12 mouse cellular contexts compared by ENCODE assay signal in the genomic region with DNA sequence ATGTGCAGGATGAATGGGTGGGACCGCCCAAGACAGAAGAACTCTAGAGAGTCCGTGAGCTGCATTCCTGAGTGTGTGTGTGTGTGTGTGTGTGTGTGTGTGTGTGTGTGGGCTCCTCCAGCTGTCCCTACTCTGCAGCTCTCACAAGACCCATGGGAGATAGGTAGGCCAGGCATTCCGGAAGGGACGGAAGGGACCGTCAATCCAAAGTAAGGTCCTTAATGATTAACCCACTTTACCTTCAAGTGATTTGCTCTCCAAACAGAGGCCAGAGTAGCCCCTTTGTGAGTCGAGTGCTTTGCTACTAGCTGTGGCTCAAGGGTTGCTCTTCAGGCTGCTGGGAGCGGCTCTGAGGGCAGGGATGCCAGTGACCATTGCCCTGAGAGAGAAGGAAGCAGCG. TPM values are rescaled to one million over a fixed set of nuclear protein-coding genes. Genes with fewer than 3 reads are reported as not detected.
DNase-seq lines count a peak whose midpoint lies in the region; ATAC-seq and TF ChIP-seq lines count a peak whose summit lies in the region.
"Had no signal": no experiment of that assay in that cellular context is flagged by ENCODE, and none has a peak within 500 bp of the region (broad histone marks: within the 10 kb centered on the region; RNA-seq: fewer than 3 reads in every experiment).

No protein-coding gene starts in this region.

- peaks cover 3% of the 10 kb centered on the region; the same call in 1 of the 2 replicates for H3K36me3 ChIP-seq in intestine, embryonic 16.5 days (ENCODE audit: control insufficient read depth, insufficient read depth, low read length)
- no peaks in the 10 kb centered on the region for H3K36me3 ChIP-seq in kidney, adult 2 months (ENCODE audit: control insufficient read depth, insufficient read depth, low read length)
- peaks cover 47% of the 10 kb centered on the region for H3K36me3 ChIP-seq in limb, embryonic 10.5 days

- intact Hi-C loops in left cerebral cortex, postnatal 36 days (cut with DNase I): no loop called here

- no peaks in the 10 kb centered on the region for H3K9me3 ChIP-seq in intestine, embryonic 16.5 days (ENCODE audit: control insufficient read depth, low read length)
- no peaks in the 10 kb centered on the region for H3K9me3 ChIP-seq in limb, embryonic 10.5 days (replicated peaks)
- H3K9me3 ChIP-seq: embryonic facial prominence, embryonic 10.5 days; hindbrain, embryonic 12.5 days; limb, embryonic 13.5 days had no signal

- peak; percentile 82 for ATAC-seq in intestine, embryonic 16.5 days

- peaks cover 38% of the 10 kb centered on the region for H3K4me1 ChIP-seq in intestine, embryonic 16.5 days (ENCODE audit: control insufficient read depth, insufficient read depth, low read length)
- H3K4me1 ChIP-seq in kidney, adult 2 months (ENCODE audit: control insufficient read depth, insufficient read depth, low read length): peaks cover 18% of the 10 kb centered on the region
- peaks cover 32% of the 10 kb centered on the region for H3K4me1 ChIP-seq in limb, embryonic 10.5 days

- DNase-seq in kidney, adult 2 months: peak; percentile 62
- no peak for DNase-seq in limb, embryonic 10.5 days (ENCODE audit: low spot score)
- DNase-seq in lung, postnatal 36 days: peak; percentile 86
- DNase-seq in ovary, postnatal 36 days (ENCODE audit: low spot score): no peak
- no peak for DNase-seq in right cerebral cortex, postnatal 4 days
- no peak for DNase-seq in left cerebral cortex, postnatal 36 days (ENCODE audit: low spot score in 2 of 2)
- DNase-seq: layer of hippocampus, adult 9-11 months had no signal

- no peak overlapping the region for H3K9ac ChIP-seq in intestine, embryonic 16.5 days (ENCODE audit: low read depth, low read length)
- H3K9ac ChIP-seq: hindbrain, embryonic 12.5 days; limb, embryonic 13.5 days had no signal

- H3K27ac ChIP-seq in intestine, embryonic 16.5 days (ENCODE audit: low read length): peak overlapping the region; percentile 60; the same call in 1 of the 2 replicates
- H3K27ac ChIP-seq in kidney, adult 2 months (ENCODE audit: insufficient read depth, low read depth, low read length): no peak overlapping the region
- peak overlapping the region; percentile 12; the same call in 1 of the 2 replicates for H3K27ac ChIP-seq in limb, embryonic 10.5 days
- H3K27ac ChIP-seq: hindbrain, embryonic 12.5 days; limb, embryonic 13.5 days had no signal

- no peak for TF ChIP-seq CTCF in kidney, adult 2 months (conservative IDR thresholded peaks at IDR 0.05; ENCODE audit: insufficient read depth, insufficient read length, low read depth, low read length)

- no peak for TF ChIP-seq POLR2A in kidney, adult 2 months (IDR thresholded peaks at IDR 0.05; ENCODE audit: low read depth, low read length)

- 54% methylated on average over 8 of the region's 8 CpGs for WGBS in intestine, embryonic 16.5 days
- WGBS in kidney, adult 2 months: 50% methylated on average over 8 of the region's 8 CpGs
- 90% methylated on average over 8 of the region's 8 CpGs for WGBS in limb, embryonic 10.5 days

- no peak overlapping the region for H3K4me3 ChIP-seq in intestine, embryonic 16.5 days (ENCODE audit: low read length)
- no peak overlapping the region for H3K4me3 ChIP-seq in kidney, adult 2 months (ENCODE audit: insufficient read depth, low read depth, low read length)
- no peak overlapping the region for H3K4me3 ChIP-seq in limb, embryonic 10.5 days
- H3K4me3 ChIP-seq: embryonic facial prominence, embryonic 10.5 days; hindbrain, embryonic 12.5 days; limb, embryonic 13.5 days had no signal

- no peak overlapping the region for H3K4me2 ChIP-seq in intestine, embryonic 16.5 days (ENCODE audit: low read depth, low read length)
- H3K4me2 ChIP-seq: hindbrain, embryonic 12.5 days; limb, embryonic 13.5 days had no signal

- H3K27me3 ChIP-seq in intestine, embryonic 16.5 days (replicated peaks; ENCODE audit: control insufficient read depth, insufficient read depth, low read length): no peaks in the 10 kb centered on the region
- no peaks in the 10 kb centered on the region for H3K27me3 ChIP-seq in kidney, adult 2 months (replicated peaks; ENCODE audit: control insufficient read depth, insufficient read depth, low read length)
- no peaks in the 10 kb centered on the region for H3K27me3 ChIP-seq in limb, embryonic 10.5 days (ENCODE audit: low read depth, poor library complexity, severe bottlenecking)
- H3K27me3 ChIP-seq: CH12.LX; hindbrain, embryonic 12.5 days; limb, embryonic 13.5 days had no signal

RNA-seq across cellular contexts. Expression of a gene that starts 59.7 kb away (rescaled TPM):
- 6.8 and 6.9 TPM in 2 replicates for polyA plus RNA-seq in intestine, embryonic 16.5 days (2015; fragmentation: Nextera tagmentation; extraction: Ambion mirVana)
- polyA plus RNA-seq in kidney, adult 2 months (2012; rRNA removed): 23.7 and 28.3 TPM in 2 replicates
- 27.6 and 31.6 TPM in 2 replicates for polyA plus RNA-seq in limb, embryonic 10.5 days (2016; fragmentation: Nextera tagmentation; extraction: Ambion mirVana)
- 10 to 100 TPM in 1 of 2 experiments, 1 to 10 TPM in 1; 4.8 to 10.1 TPM for total RNA-seq in left cerebral cortex, postnatal 36 days (2021)

Comparison
In these comparisons a context has a peak if more than half of its experiments do, and no peak if none do; other contexts are left out.
1. DNase-seq: peak in kidney, adult 2 months (single experiment) and lung, postnatal 36 days (single experiment); none in limb, embryonic 10.5 days (single experiment), ovary, postnatal 36 days (single experiment), right cerebral cortex, postnatal 4 days (single experiment) and left cerebral cortex, postnatal 36 days (0 of 2).